Mouse (Mus musculus) ES-Bruce4 (cell line): ENCODE results near the gene Sgsm2. TPM values are rescaled to one million over a fixed set of nuclear protein-coding genes. Genes with fewer than 3 reads are reported as not detected.
A peak's percentile ranks its signal among the peaks of the same experiment; 100 is the strongest.

Experiments used
- H3K27ac ChIP-seq: 2 replicates; pipeline ENCODE4 v1.5.1; 2012; ENCODE audit warnings: low read length, inconsistent platforms; ENCODE audit not compliant: insufficient read depth
- H3K27me3 ChIP-seq: 2 replicates; pipeline ENCODE4 v1.6.1; 2012; ENCODE audit warnings: mild to moderate bottlenecking, low read length, inconsistent platforms; ENCODE audit not compliant: control insufficient read depth, poor library complexity, insufficient read depth, severe bottlenecking
- H3K36me3 ChIP-seq: 2 replicates; pipeline ENCODE4 v1.6.1; 2012; ENCODE audit warnings: inconsistent platforms, mild to moderate bottlenecking, low read length, moderate library complexity; ENCODE audit not compliant: control insufficient read depth, poor library complexity, insufficient read depth, severe bottlenecking
- H3K4me1 ChIP-seq: one replicate; pipeline ENCODE4 v1.8.1; 2011; ENCODE audit warnings: low read length; ENCODE audit not compliant: control insufficient read depth, insufficient read depth
- H3K4me3 ChIP-seq: 2 replicates; pipeline ENCODE4 v1.5.1; 2011; ENCODE audit warnings: low read depth, mild to moderate bottlenecking, low read length
- H3K9ac ChIP-seq: 2 replicates; pipeline ENCODE4 v1.6.1; 2012; ENCODE audit warnings: low read depth, mild to moderate bottlenecking, inconsistent platforms; ENCODE audit not compliant: poor library complexity, severe bottlenecking
- H3K9me3 ChIP-seq: replicated peaks from 2 replicates; pipeline ENCODE4 v1.6.1; 2012; ENCODE audit warnings: mild to moderate bottlenecking, low read length, inconsistent platforms; ENCODE audit not compliant: control insufficient read depth, poor library complexity, insufficient read depth, severe bottlenecking
- CTCF ChIP-seq: IDR thresholded peaks from one replicate; pipeline ENCODE4 v1.8.1; 2011; ENCODE audit warnings: low read depth, low read length
- EP300 ChIP-seq: IDR thresholded peaks from 2 replicates; pipeline ENCODE4 v1.6.1; 2011; ENCODE audit warnings: low read depth, low read length; ENCODE audit not compliant: insufficient read depth
- POLR2A ChIP-seq: IDR thresholded peaks from one replicate; pipeline ENCODE4 v1.8.1; 2011; ENCODE audit warnings: low read length; ENCODE audit not compliant: insufficient read depth
- polyA plus RNA-seq: library from polyadenylated mRNA; stranded (reverse); fragments of >200 nt; gene quantifications from 2 replicates; pipeline ENCODE4 v1.2.4, GENCODE M21; 2011; ENCODE audit warnings: low read depth; ENCODE audit not compliant: missing spikeins, insufficient read depth, insufficient read length

Gene Sgsm2
- polyA plus RNA-seq, 1 experiment, result 17.4 TPM

DNA sequence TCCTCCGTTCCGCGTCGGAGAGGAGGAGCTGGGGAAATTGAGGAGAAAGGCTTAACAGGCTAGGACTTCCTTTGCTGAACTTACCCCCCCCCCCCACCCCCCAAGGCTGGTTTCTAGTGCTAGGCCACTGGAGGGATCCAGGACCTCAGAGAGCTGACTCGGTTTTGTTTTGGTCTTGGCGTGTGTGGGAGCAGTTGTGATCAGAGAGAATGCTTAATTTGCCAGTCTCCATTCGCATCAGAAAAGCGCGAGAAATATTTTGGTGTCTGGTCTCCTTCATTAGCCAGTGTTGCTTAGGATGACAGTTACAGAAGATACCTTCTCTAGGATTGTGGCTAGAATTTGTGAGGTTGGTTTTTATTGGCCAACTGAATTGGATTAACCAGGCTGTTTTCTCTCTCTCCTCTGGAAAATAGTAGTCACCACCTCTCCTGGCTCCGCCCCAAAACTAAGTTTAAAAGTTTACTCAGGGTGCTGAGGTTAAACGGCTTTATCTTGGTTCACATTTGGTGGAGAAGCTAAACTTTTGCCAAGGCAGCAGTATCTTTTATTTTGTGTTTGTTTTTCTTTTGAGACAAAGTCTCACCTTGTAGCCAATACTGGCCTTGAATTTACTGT, 29.6 kb upstream of the Sgsm2 start:
- peak overlapping the region; percentile 52 for H3K27ac ChIP-seq
- H3K27me3 ChIP-seq, result no peaks in the 10 kb centered on the region
- H3K4me1 ChIP-seq, result no peaks in the 10 kb centered on the region
- peak overlapping the region; percentile 79 for H3K4me3 ChIP-seq
- no peaks in the 10 kb centered on the region for H3K36me3 ChIP-seq
- TF ChIP-seq CTCF, result no peak
- TF ChIP-seq EP300, result no peak
- TF ChIP-seq POLR2A, result no peak
- peak overlapping the region; percentile 75 for H3K9ac ChIP-seq
- no peaks in the 10 kb centered on the region for H3K9me3 ChIP-seq

DNA sequence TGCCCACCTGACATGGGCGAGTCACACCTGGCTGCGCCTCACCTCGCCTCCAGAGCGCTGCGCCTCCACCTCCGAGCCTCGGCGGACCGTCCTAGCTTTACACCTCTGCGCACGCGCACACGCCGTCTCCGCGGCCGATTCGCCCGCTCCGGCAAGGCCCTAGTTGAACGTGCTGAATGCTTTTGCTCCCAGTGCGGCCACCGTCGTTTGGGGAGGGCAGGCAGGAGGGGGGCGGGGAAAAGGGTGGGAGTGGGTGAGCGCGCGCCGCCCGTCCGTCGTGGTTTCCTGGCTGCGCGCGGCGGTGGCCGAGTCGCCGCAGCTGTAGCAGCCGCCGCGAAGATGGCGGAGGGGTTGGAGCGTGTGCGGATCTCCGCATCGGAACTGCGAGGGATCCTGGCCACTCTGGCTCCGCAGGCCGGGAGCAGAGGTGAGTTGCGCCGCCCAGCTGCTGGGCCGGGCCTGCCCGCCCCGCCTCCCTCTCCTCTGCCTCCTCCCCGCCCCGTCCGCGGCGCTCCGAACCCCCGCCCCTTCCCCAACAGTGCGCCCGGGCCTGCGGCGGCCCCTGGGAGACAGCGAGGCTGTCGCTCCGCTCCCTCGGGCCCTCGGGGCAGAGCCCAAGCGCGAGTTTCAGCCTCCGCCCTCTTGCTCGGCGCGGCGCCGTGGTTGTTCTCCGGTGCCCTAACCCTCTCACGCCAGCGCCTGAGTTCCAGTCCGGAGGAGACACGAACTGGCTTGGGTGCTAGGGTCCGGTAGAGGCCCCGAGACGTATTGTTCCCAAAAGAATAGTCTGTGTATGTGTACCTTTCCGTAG, 28.9 kb upstream of the Sgsm2 start, which contains the start of the genes Smg6 and Srr:
Gene Smg6, plus strand, starts transcription at position 247 of the 811 bp plus-strand sequence.
Gene Srr, minus strand, starts transcription at position 372 of the 811 bp plus-strand sequence.
- Histone ChIP-seq H3K4me3 (peak within 1 kb of the TSS; percentile 79), H3K36me3 (no peaks in the 10 kb centered on the region), H3K27me3 (no peaks in the 10 kb centered on the region), H3K9ac (peak within 1 kb of the TSS; percentile 75), H3K4me1 (no peaks in the 10 kb centered on the region), H3K9me3 (no peaks in the 10 kb centered on the region), H3K27ac (peak within 1 kb of the TSS; percentile 52)
- TF ChIP-seq CTCF (no peak), EP300 (peak; percentile 44; the same call in 1 of the 2 replicates), POLR2A (no peak)

GRCm38 (mm10) chr11:74924149-74924548, 27.3 kb upstream of the Sgsm2 start:
- no peaks in the 10 kb centered on the region for H3K4me1 ChIP-seq
- no peaks in the 10 kb centered on the region for H3K27me3 ChIP-seq
- H3K4me3 ChIP-seq, result no peak overlapping the region
- no peak overlapping the region; the same call in 1 of the 2 replicates for H3K9ac ChIP-seq
- H3K27ac ChIP-seq, result no peak overlapping the region
- no peaks in the 10 kb centered on the region for H3K9me3 ChIP-seq
- TF ChIP-seq CTCF (peak; percentile 63), EP300 (no peak)
- peaks cover 2% of the 10 kb centered on the region; the same call in 1 of the 2 replicates for H3K36me3 ChIP-seq

- Histone ChIP-seq H3K9ac (no peak overlapping the region), H3K4me1 (no peaks in the 10 kb centered on the region), H3K27me3 (no peaks in the 10 kb centered on the region), H3K9me3 (no peaks in the 10 kb centered on the region), H3K36me3 (peaks cover 6% of the 10 kb centered on the region; the same call in 1 of the 2 replicates), H3K4me3 (no peak overlapping the region), H3K27ac (no peak overlapping the region)
- TF ChIP-seq POLR2A, result no peak
- no peak for TF ChIP-seq EP300
- TF ChIP-seq CTCF, result no peak
These were observed 22.4 kb upstream of the Sgsm2 start for GRCm38 (mm10) chr11:74919249-74919648.

DNA sequence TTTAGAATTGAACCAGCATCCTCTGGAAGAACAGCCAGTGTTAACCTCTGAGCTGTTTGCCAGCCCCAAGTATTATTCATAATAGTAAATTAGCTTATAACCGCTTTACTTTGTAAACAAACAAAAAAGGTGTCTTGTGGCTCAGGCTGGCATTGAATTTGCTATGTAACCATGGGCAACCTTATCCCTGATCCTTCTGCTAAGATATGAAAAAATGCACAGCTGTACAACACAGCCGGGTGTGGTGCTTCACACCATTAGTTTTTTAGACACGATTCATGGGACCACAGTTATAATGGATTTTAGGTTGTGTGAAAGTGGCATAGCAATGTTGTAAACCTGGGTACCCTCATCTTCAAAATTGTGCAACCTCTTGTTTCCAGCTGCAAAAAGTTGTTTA, 15.6 kb upstream of the Sgsm2 start:
- Histone ChIP-seq H3K27me3 (no peaks in the 10 kb centered on the region), H3K4me3 (no peak overlapping the region), H3K36me3 (peaks cover 28% of the 10 kb centered on the region), H3K9ac (no peak overlapping the region), H3K4me1 (no peaks in the 10 kb centered on the region), H3K9me3 (no peaks in the 10 kb centered on the region), H3K27ac (no peak overlapping the region)
- TF ChIP-seq EP300 (no peak), CTCF (no peak), POLR2A (no peak)

GRCm38 (mm10) chr11:74909978-74910377, 13.1 kb upstream of the Sgsm2 start:
- Histone ChIP-seq H3K9me3 (no peaks in the 10 kb centered on the region), H3K27ac (no peak overlapping the region), H3K4me1 (no peaks in the 10 kb centered on the region), H3K27me3 (no peaks in the 10 kb centered on the region), H3K9ac (no peak overlapping the region), H3K36me3 (peaks cover 53% of the 10 kb centered on the region), H3K4me3 (no peak overlapping the region)
- TF ChIP-seq CTCF (no peak), POLR2A (no peak), EP300 (no peak)
